Mouse (Mus musculus) olfactory bulb, adult 2 months (tissue): ENCODE data around the gene Sbk1.
"Not testable (repeated sequence)": the region's sequence is repeated elsewhere in the genome, so short reads cannot be mapped to it uniquely, and the experiment has no call there.

Experiments
- CTCF ChIP-seq: fragments of 200-500 bp; IDR thresholded peaks from 2 replicates; pipeline ENCODE4 v1.5.1; 2012; ENCODE audit warnings: low read depth, mild to moderate bottlenecking, low read length, moderate library complexity; ENCODE audit not compliant: insufficient read depth
- POLR2A ChIP-seq: fragments of 200-500 bp; IDR thresholded peaks from 2 replicates; pipeline ENCODE4 v1.6.1; 2012; ENCODE audit warnings: mild to moderate bottlenecking, low read depth, low read length, moderate library complexity; ENCODE audit not compliant: insufficient read depth

DNA sequence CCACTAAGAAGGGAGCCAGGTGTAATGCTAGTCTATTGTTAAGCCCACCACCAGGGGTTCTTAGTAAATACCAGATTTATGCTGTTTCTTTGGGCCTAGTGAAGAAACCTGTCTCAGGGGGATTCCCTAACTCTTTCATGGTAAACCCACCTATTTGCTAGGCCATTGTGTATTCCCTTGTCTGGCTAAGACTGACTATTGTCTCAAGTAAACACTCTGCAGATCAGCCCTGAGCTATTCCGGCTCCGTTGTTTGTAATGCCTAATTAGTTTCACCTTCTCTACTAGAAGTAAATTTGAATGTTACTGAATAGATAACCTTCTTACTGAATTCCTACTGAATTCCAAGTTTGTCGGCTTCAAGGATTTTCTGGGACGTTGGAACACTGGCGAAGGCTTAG lies 29.4 kb downstream of the Sbk1 start:
- TF ChIP-seq CTCF, POLR2A: not testable (repeated sequence)
